Mouse (Mus musculus): ENCODE data around the gene Tmem199.

DNA sequence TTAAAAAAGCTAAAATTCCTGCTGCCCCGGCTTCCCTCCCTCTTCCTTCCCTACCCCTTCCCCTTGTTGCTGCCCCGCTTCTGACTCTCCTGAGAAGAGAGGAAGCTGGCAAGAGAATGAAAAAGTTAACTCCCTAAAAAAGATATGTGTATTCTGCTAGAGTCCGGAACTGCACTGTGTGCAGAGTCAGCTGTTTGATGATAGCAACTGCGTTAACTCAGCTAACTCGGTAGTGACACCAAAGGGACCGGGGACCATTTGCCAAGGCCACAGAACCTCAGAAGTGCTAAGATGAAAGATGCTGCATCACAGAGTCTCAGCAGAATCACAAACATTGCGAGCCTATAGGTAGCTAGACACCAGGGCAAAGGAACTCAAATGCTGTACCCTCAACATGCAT is 44.5 kb downstream of the Tmem199 start:
- TF ChIP-seq CTCF (IDR thresholded peaks at IDR 0.05; ENCODE audit: insufficient read depth, low read length) (no peak), POLR2A (IDR thresholded peaks at IDR 0.05; ENCODE audit: borderline replicate concordance, extremely low read depth, low read depth, low read length) (no peak)

Data from lung, adult 2 months (tissue).